Mouse (Mus musculus) left cerebral cortex, postnatal 14 days (tissue): ENCODE results near the gene Ednra. TPM values are rescaled to one million over a fixed set of nuclear protein-coding genes. Genes with fewer than 3 reads are reported as not detected.
A peak's percentile ranks its signal among the peaks of the same experiment; 100 is the strongest.

Source experiments
- DNase-seq, 2 experiments: peaks; one replicate each; pipeline ENCODE4 v3.0.0; 2021 to 2022; ENCODE audit warnings: low spot score in 2 of 2, mixed read lengths in 1 of 2
- intact Hi-C: fragments of 180-260 bp; cut with DNase I; formaldehyde crosslinking; loops from one replicate; pipeline ENCODE4 v1.15.1; 2025
- total RNA-seq, 2 experiments: library from RNA; stranded (reverse); gene quantifications; 2 replicates each; pipeline ENCODE4 v1.2.3; 2021

Ednra gene
- total RNA-seq, 2 experiments from 2014 or later: 5.1 to 5.3 TPM

GRCm38 (mm10) chr8:77667916-77668315 is 56.3 kb downstream of the Ednra start:
- DNase-seq: no peak
- intact Hi-C loops: no loop called here

- no peak for DNase-seq
- intact Hi-C loops: no loop called here
Measured at GRCm38 (mm10) chr8:77664901-77665300, 59.4 kb downstream of the Ednra start.

- DNase-seq: no peak
- intact Hi-C loops: no loop called here
Measured at GRCm38 (mm10) chr8:77659534-77660080, 64.7 kb downstream of the Ednra start.

- intact Hi-C loops: no loop called here
- DNase-seq: no peak
Measured at GRCm38 (mm10) chr8:77658356-77658755, 65.9 kb downstream of the Ednra start.

GRCm38 (mm10) chr8:77650646-77651190 is 73.5 kb downstream of the Ednra start:
- DNase-seq: no peak
- intact Hi-C loops: no loop called here

- intact Hi-C loops: no loop called here
- no peak for DNase-seq
Measured at GRCm38 (mm10) chr8:77640093-77640839, 84.0 kb downstream of the Ednra start.

- intact Hi-C loops: no loop called here
- DNase-seq: no peak
Measured at GRCm38 (mm10) chr8:77637593-77637992, 86.7 kb downstream of the Ednra start.

GRCm38 (mm10) chr8:77634035-77634434 is 90.2 kb downstream of the Ednra start:
- DNase-seq: no peak
- intact Hi-C loops: loop anchor here (5.0 kb wide), 1 partner anchor 418 kb away; no protein-coding TSS in a partner anchor

GRCm38 (mm10) chr8:77633211-77633610 is 91.1 kb downstream of the Ednra start:
- intact Hi-C loops: loop anchor here (5.0 kb wide), 1 partner anchor 419 kb away; no protein-coding TSS in a partner anchor
- no peak for DNase-seq

- intact Hi-C loops: loop anchor here (1.0 to 5.0 kb wide), 2 partner anchors 374 to 422 kb away; no protein-coding TSS in a partner anchor
- DNase-seq: no peak
Measured at GRCm38 (mm10) chr8:77630691-77631090, 93.6 kb downstream of the Ednra start.

- peak; percentile 71 to 90 for DNase-seq
- intact Hi-C loops: loop anchor here (1.0 to 5.0 kb wide), 2 partner anchors 374 to 422 kb away; no protein-coding TSS in a partner anchor
Measured at GRCm38 (mm10) chr8:77629858-77630537, 94.3 kb downstream of the Ednra start.

- intact Hi-C loops: no loop called here
Measured at GRCm38 (mm10) chr8:77623677-77624209, 100.5 kb downstream of the Ednra start.

GRCm38 (mm10) chr8:77617916-77618315 is 106.3 kb downstream of the Ednra start:
- peak; percentile 31 to 35 for DNase-seq
- intact Hi-C loops: no loop called here

More at GRCm38 (mm10) chr8:77623677-77624209, 100.5 kb downstream of the Ednra start:
- no peak for DNase-seq

Other genes with a start within 250 kb of the Ednra start
- gene Arhgap10, start 206.5 kb downstream of the Ednra start, total RNA-seq: 10 to 100 TPM; 15.8 to 20.1 TPM
- gene Prmt9, start 175.1 kb downstream of the Ednra start, total RNA-seq: 10 to 100 TPM; 21.9 to 22.0 TPM
- gene Tmem184c, start 113.8 kb downstream of the Ednra start, total RNA-seq: 10 to 100 TPM; 62.9 to 63.0 TPM